Mouse (Mus musculus) G1E (cell line): Measurements from ENCODE around the gene Osm.

ENCODE experiments used
- CTCF ChIP-seq: IDR thresholded peaks from 2 replicates; pipeline ENCODE4 v1.5.1; 2012; ENCODE audit warnings: low read depth, low read length, inconsistent platforms, mixed read lengths
- GATA1 ChIP-seq: IDR thresholded peaks from 2 replicates; pipeline ENCODE4 v1.6.1; 2012; ENCODE audit warnings: borderline replicate concordance, low read length, inconsistent platforms, mixed read lengths
- GATA2 ChIP-seq: IDR thresholded peaks from 2 replicates; pipeline ENCODE4 v1.6.1; 2012; ENCODE audit warnings: low read depth, low read length, inconsistent platforms, borderline replicate concordance

DNA sequence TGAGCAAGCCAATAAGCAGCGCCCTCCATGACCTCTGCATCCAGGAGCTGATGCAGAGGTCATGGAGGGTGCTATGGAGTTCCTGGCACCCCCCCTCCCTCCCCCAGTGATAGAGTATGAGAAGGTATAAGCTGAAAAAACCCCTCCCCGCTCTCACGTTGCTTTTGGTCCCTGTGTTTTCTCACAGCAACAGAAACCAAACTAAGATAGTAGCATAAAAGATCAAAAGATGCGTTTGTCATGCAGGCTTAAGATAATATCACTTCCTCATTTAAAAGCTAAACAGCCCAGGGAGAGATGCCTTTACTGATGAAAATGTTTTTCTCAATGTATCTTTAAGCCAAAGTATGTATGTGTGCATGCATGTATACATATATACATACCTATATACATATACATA lies 10.4 kb downstream of the Osm start:
- TF ChIP-seq GATA2 = no peak
- no peak for TF ChIP-seq CTCF
- no peak for TF ChIP-seq GATA1
